Mouse (Mus musculus) midbrain, embryonic 16.5 days (tissue): ENCODE data around the gene Thada. TPM values are rescaled to one million over a fixed set of nuclear protein-coding genes. Genes with fewer than 3 reads are reported as not detected.

Experiments
- ATAC-seq: fragments of 200-750 bp; cut with Nextera tagmentation; 2 replicates; pipeline ENCODE4 v1.8.0; 2017; ENCODE audit warnings: moderate TSS enrichment
- H3K27ac ChIP-seq: fragments of 300-500 bp; sonication (generic); 2 replicates; pipeline ENCODE4 v1.5.1; 2014; ENCODE audit warnings: mild to moderate bottlenecking, low read length, mixed read lengths
- H3K27me3 ChIP-seq: fragments of 300-500 bp; sonication (generic); 2 replicates; pipeline ENCODE4 v1.6.1; 2014; ENCODE audit warnings: low read depth, low read length, mixed read lengths; ENCODE audit not compliant: control insufficient read depth, insufficient read depth
- H3K36me3 ChIP-seq: fragments of 300-500 bp; sonication (generic); 2 replicates; pipeline ENCODE4 v1.6.1; 2014; ENCODE audit warnings: mild to moderate bottlenecking, low read length, moderate library complexity, mixed read lengths; ENCODE audit not compliant: control insufficient read depth, insufficient read depth
- H3K4me1 ChIP-seq: fragments of 300-500 bp; sonication (generic); 2 replicates; pipeline ENCODE4 v1.6.1; 2014; ENCODE audit warnings: mild to moderate bottlenecking, low read length, mixed read lengths; ENCODE audit not compliant: control insufficient read depth, insufficient read depth
- H3K4me2 ChIP-seq: fragments of 300-500 bp; sonication (generic); 2 replicates; pipeline ENCODE4 v1.6.1; 2014; ENCODE audit warnings: mild to moderate bottlenecking, low read length, mixed read lengths
- H3K4me3 ChIP-seq: fragments of 300-500 bp; sonication (generic); 2 replicates; pipeline ENCODE4 v1.5.1; 2014; ENCODE audit warnings: low read depth, mild to moderate bottlenecking, low read length, moderate library complexity, mixed read lengths
- H3K9ac ChIP-seq: fragments of 300-500 bp; sonication (generic); 2 replicates; pipeline ENCODE4 v1.6.1; 2014; ENCODE audit warnings: low read depth, low read length, mixed read lengths
- H3K9me3 ChIP-seq: fragments of 300-500 bp; sonication (generic); replicated peaks from 2 replicates; pipeline ENCODE4 v1.6.1; 2014; ENCODE audit warnings: mild to moderate bottlenecking, low read length, mixed read lengths; ENCODE audit not compliant: control insufficient read depth, poor library complexity, severe bottlenecking
- WGBS: fragments of 180-500 bp; shearing (Covaris S2); extraction: QIAGEN DNeasy Blood & Tissue Kit; methylation state at CpG from one replicate; pipeline ENCODE4 v1.1.7; 2014; 5-methylcytosine and 5-hydroxymethylcytosine counted together
- polyA plus RNA-seq: library from polyadenylated mRNA; unstranded; fragments of >200 nt; fragmentation: Nextera tagmentation; extraction: Ambion mirVana; gene quantifications from 2 replicates; pipeline ENCODE4 v1.2.1, GENCODE M21; 2015

The Thada gene
- polyA plus RNA-seq, 1 experiment from 2014 or later: 6.5 TPM

DNA sequence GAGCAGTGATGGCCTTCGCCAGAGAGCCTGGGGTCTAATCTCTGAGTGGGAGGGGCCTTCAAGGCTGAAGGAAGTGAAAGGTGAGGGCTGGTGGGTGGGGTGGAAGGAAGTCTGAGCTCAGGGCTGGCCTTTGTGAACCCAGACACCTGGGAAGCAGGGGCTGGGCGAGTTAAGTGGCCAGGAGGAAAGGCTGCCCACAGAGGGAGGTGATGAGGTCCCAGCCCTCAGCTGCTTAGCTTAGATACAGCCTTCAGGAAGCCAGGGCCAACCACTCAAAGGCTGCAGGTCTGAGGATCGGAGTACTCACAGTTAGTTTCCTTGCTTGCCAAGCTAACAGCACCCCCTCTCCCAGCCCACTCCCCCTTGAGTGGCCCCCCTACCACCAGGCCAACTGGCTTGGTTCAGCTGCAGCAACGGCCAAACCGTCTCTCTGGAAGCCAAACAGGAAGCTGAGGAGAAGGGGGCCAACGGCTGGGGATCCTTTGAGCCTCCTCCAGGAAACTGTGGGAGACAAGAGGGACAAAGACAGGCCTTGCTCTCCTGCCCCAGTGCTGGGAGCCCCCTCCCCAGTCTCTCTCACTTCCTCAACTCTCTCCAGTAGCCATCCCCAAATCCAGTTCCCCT is 304.7 kb downstream of the Thada start:
- no peaks in the 10 kb centered on the region for H3K36me3 ChIP-seq
- H3K4me1 ChIP-seq: no peaks in the 10 kb centered on the region
- WGBS: 46% methylated on average over 6 of the region's 6 CpGs
- H3K9me3 ChIP-seq: no peaks in the 10 kb centered on the region
- no peak overlapping the region for H3K9ac ChIP-seq
- H3K4me2 ChIP-seq: no peak overlapping the region
- H3K27me3 ChIP-seq: no peaks in the 10 kb centered on the region
- no peak overlapping the region for H3K4me3 ChIP-seq
- peak; percentile 57; the same call in 1 of the 2 replicates for ATAC-seq
- H3K27ac ChIP-seq: no peak overlapping the region

DNA sequence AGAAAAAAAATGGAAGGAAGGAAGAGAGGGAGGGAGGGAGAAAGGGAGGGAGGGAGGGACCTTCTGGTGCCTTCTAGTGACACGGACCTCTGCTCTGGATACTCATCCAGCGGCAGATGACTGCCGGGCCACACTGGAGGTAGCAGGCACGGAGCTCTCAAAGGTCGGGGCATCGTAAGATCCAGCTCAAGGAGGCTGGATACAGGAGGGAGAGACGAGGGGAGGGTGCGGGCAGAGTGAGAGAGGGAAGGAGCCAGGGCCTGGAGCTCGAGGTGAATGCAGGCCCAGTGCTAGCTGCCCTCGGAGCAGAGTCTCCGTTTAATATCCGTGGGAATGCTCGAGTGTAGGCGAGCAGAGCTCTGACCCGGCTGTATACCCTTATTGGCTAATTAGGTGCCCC is 307.1 kb downstream of the Thada start:
- Histone ChIP-seq H3K4me1 (no peaks in the 10 kb centered on the region), H3K4me3 (no peak overlapping the region), H3K9me3 (no peaks in the 10 kb centered on the region), H3K27me3 (no peaks in the 10 kb centered on the region), H3K4me2 (no peak overlapping the region), H3K9ac (no peak overlapping the region), H3K36me3 (no peaks in the 10 kb centered on the region), H3K27ac (no peak overlapping the region)
- ATAC-seq: no peak
- 55% methylated on average over 15 of the region's 15 CpGs for WGBS

DNA sequence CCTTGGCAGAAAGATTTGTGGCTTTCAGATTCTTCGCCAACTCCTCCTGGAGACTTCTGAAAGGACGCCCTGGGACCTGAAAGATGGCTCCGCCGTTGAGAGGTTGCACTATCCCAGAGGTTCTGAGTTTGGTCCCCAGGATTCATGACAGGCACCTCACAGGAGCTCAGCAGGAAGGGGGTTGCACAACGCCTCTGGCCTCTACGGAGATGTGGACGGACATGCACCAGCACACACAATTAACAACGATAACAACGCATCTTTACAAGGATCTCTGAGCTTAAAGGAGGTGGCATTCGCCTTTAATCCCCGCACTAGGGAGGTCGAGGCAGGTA is 307.6 kb downstream of the Thada start:
- H3K27ac ChIP-seq: no peak overlapping the region
- H3K27me3 ChIP-seq: no peaks in the 10 kb centered on the region
- H3K9ac ChIP-seq: no peak overlapping the region
- no peaks in the 10 kb centered on the region for H3K4me1 ChIP-seq
- 91% methylated on average over 12 of the region's 12 CpGs for WGBS
- H3K4me3 ChIP-seq: no peak overlapping the region
- ATAC-seq: no peak
- H3K9me3 ChIP-seq: no peaks in the 10 kb centered on the region
- no peak overlapping the region for H3K4me2 ChIP-seq
- H3K36me3 ChIP-seq: no peaks in the 10 kb centered on the region

DNA sequence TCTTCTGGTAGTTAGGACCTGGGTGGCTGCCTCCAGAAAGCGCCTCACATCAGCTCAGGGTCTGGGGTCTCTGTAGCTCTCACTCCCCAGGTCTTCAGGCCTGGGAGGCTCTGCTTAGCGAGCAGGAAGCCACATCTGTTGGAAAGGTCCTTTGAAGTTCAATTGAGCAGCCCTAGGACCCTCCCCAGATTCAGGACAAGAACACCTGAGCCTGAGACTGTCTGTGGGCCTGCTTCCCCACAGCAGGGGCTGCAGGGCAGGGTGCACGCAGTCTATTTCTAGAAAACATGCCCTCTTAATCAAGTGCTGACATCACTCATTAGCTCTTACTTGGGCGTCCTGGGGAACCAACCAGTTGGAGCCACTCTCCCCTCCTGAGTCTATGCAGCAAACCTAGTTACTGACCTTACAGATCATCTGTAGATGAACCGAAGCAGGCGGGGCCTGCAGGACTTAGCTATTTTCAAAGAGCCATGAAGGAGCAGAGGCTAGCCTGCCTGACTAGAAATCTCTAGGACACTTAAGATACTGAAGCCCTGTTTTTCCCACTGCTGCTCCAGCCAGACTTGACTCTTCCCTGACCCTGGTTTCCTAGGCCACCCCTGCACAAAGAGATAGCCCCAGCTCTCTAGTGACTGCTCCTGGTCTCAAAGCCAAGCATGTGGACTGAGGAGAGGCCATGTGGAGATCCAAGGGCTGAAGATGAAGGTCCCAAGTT is 308.1 kb downstream of the Thada start:
- Histone ChIP-seq H3K27me3 (no peaks in the 10 kb centered on the region), H3K27ac (no peak overlapping the region), H3K36me3 (no peaks in the 10 kb centered on the region), H3K4me3 (no peak overlapping the region), H3K9ac (no peak overlapping the region), H3K9me3 (no peaks in the 10 kb centered on the region), H3K4me2 (no peak overlapping the region), H3K4me1 (no peaks in the 10 kb centered on the region)
- 79% methylated on average over 6 of the region's 6 CpGs for WGBS
- no peak for ATAC-seq

DNA sequence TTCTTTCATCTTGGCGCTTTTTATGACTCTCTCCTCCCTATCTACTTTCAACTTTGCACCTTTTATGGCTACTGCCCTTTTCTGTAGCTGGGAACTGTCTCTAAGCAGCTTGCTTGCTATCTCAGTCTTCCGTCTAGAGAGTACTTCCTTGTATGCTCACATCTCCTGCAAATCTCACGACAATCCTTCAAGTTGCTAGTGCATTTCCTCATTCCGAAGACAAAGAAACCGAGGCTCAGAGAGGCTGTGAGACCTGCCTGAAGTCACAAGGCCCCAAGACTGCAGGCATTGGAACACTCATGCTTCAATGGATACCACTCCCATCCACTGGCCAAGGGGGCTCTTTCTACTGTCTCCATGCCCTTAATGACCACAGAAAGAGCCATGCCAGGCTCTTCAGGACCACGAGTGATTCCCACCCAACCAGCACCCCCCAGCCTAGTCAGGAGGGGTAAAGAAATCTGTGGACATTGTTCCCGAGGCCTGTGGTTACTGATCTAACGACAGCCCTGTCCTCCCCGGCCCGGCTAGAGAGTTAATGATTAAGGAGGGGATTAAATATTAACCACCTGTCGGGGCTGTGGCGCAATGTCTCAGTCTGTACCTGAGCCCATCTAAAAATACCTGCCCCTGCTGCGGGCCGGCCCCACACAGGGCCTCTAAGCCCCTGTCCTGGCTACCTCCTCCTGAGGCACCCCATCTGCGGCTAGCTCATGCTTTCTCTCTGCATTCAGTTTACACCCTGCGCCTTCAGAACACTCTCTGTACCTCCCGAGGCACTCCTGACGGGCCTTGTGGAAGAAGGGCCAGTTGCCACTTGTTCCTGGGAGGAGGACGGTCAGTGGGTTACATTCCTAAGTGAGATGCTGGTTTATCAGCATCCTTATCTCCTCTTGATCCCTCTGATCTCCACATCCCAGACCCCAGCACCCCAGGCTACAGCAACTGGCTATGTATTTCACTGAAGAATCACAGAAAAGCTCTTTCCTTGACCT is 309.0 kb downstream of the Thada start:
- H3K9ac ChIP-seq: no peak overlapping the region
- no peak overlapping the region for H3K4me2 ChIP-seq
- no peaks in the 10 kb centered on the region for H3K9me3 ChIP-seq
- no peak for ATAC-seq
- no peaks in the 10 kb centered on the region for H3K27me3 ChIP-seq
- H3K36me3 ChIP-seq: no peaks in the 10 kb centered on the region
- H3K4me1 ChIP-seq: no peaks in the 10 kb centered on the region
- H3K4me3 ChIP-seq: no peak overlapping the region
- H3K27ac ChIP-seq: no peak overlapping the region
- 44% methylated on average over 19 of the region's 19 CpGs for WGBS

DNA sequence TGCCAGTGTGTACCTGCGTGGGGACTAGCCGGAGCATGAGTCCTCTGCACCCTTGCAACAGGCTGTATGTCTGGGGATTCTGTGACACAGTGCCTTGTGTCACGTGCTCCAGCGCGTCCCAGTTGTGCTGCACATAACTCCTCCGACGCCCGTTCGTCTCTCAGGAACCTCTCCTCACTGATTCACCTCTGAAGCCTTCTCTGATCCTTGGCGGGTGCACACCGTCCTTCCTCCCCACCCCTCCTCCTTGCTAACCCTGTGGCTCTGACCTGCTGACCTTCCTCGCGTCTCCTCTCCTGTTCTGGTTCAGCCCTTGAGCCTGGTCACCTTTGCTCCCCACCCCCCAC is 309.8 kb downstream of the Thada start:
- WGBS: 58% methylated on average over 13 of the region's 13 CpGs

DNA sequence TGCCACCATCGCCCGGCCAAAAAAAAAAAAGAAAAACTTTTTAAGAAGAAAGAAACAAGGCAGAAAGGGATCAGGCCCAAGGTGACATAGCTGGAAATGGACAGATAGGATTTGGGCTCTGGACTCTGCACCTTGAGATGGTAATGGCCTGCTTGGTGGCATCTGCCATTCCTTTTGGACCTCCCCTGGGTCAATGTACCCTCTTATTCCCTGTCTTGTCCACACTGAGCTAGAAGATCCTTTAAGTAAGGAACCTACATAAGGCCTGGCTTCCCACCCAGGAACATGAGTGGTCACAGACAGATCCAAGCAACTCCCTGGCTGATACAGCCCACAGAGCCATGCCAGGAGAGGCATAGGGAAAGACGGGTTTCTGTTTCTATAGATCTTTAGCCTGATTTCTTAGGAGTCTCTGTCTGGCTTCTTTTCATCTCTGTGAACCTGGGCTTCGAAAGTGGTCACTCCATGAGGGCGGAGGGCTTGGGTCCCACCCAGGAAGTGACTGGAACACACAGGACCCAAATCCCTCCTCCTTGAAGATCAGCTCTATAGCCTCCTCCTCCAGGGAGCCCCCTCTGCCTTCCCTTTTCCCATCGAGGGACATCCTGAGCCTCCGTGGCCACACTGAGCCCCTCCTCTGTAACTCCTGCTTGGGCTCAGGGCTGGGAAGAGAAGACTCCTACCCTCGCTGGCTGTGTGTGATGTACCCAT is 310.3 kb downstream of the Thada start:
- no peaks in the 10 kb centered on the region for H3K36me3 ChIP-seq
- no peaks in the 10 kb centered on the region for H3K27me3 ChIP-seq
- no peak overlapping the region for H3K4me2 ChIP-seq
- H3K4me3 ChIP-seq: no peak overlapping the region
- H3K4me1 ChIP-seq: no peaks in the 10 kb centered on the region
- WGBS: 87% methylated on average over 8 of the region's 8 CpGs
- no peak overlapping the region for H3K27ac ChIP-seq
- H3K9ac ChIP-seq: no peak overlapping the region
- H3K9me3 ChIP-seq: no peaks in the 10 kb centered on the region
- no peak for ATAC-seq

More for the DNA sequence above, 309.8 kb downstream of the Thada start:
- H3K4me3 ChIP-seq: no peak overlapping the region
- H3K27me3 ChIP-seq: no peaks in the 10 kb centered on the region
- ATAC-seq: no peak
- no peaks in the 10 kb centered on the region for H3K36me3 ChIP-seq
- H3K4me1 ChIP-seq: no peaks in the 10 kb centered on the region
- no peak overlapping the region for H3K9ac ChIP-seq
- no peak overlapping the region for H3K27ac ChIP-seq
- no peaks in the 10 kb centered on the region for H3K9me3 ChIP-seq
- H3K4me2 ChIP-seq: no peak overlapping the region

DNA sequence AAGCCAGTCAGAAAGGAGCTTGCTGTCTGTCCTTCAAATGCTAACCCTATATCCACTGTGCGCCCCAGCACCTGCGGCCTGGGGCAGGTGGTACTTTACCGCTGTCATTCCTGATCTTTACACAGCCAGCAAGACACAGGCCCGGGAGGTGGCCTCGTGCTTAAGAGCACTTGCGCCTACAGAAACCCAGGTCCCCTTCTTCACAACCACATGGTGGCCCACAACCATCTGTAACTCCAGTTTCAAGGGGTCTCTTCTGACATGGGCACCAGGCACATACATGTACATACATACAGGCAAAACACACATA is 311.0 kb downstream of the Thada start:
- Histone ChIP-seq H3K4me3 (no peak overlapping the region), H3K4me1 (no peaks in the 10 kb centered on the region), H3K9me3 (no peaks in the 10 kb centered on the region), H3K4me2 (no peak overlapping the region), H3K36me3 (no peaks in the 10 kb centered on the region), H3K27ac (no peak overlapping the region), H3K27me3 (no peaks in the 10 kb centered on the region), H3K9ac (no peak overlapping the region)
- no peak for ATAC-seq
- 94% methylated on average over 6 of the region's 6 CpGs for WGBS
